Mouse (Mus musculus): ENCODE measurements around the gene Efna5.

Gene Efna5

GRCm38 (mm10) chr17:62649293-62649950 is 231.7 kb downstream of the Efna5 start:
- DNase-seq: no peak

GRCm38 (mm10) chr17:62646836-62647235 is 234.3 kb downstream of the Efna5 start:
- DNase-seq: no peak

GRCm38 (mm10) chr17:62642447-62643145 is 238.5 kb downstream of the Efna5 start:
- DNase-seq: no peak

- DNase-seq: no peak
Measured at GRCm38 (mm10) chr17:62640654-62641053, 240.5 kb downstream of the Efna5 start.

- no peak for DNase-seq
Measured at GRCm38 (mm10) chr17:62636896-62637295, 244.2 kb downstream of the Efna5 start.

- no peak for DNase-seq
Measured at GRCm38 (mm10) chr17:62634937-62635336, 246.2 kb downstream of the Efna5 start.

- DNase-seq: peak; percentile 77
Measured at GRCm38 (mm10) chr17:62628474-62628873, 252.6 kb downstream of the Efna5 start.

- DNase-seq: no peak
Measured at GRCm38 (mm10) chr17:62627508-62627907, 253.6 kb downstream of the Efna5 start.

GRCm38 (mm10) chr17:62625646-62626020 is 255.5 kb downstream of the Efna5 start:
- peak; percentile 76 for DNase-seq

GRCm38 (mm10) chr17:62624804-62625645 is 256.1 kb downstream of the Efna5 start:
- no peak for DNase-seq

GRCm38 (mm10) chr17:62623224-62623623 is 257.9 kb downstream of the Efna5 start:
- no peak for DNase-seq

GRCm38 (mm10) chr17:62622481-62622880 is 258.6 kb downstream of the Efna5 start:
- no peak for DNase-seq

- DNase-seq: peak; percentile 61
Measured at GRCm38 (mm10) chr17:62615159-62615558, 266.0 kb downstream of the Efna5 start.

GRCm38 (mm10) chr17:62614708-62615107 is 266.4 kb downstream of the Efna5 start:
- DNase-seq: peak; percentile 71

- peak; percentile 81 for DNase-seq
Measured at GRCm38 (mm10) chr17:62614237-62614636, 266.9 kb downstream of the Efna5 start.

GRCm38 (mm10) chr17:62613232-62613631 is 267.9 kb downstream of the Efna5 start:
- DNase-seq: no peak

- peak; percentile 83 for DNase-seq
Measured at GRCm38 (mm10) chr17:62608145-62608544, 273.0 kb downstream of the Efna5 start.

- peak; percentile 80 for DNase-seq
Measured at GRCm38 (mm10) chr17:62607304-62607914, 273.7 kb downstream of the Efna5 start.

- DNase-seq: no peak
Measured at GRCm38 (mm10) chr17:62606681-62607080, 274.4 kb downstream of the Efna5 start.

- no peak for DNase-seq
Measured at GRCm38 (mm10) chr17:62604309-62604708, 276.8 kb downstream of the Efna5 start.

GRCm38 (mm10) chr17:62603604-62604003 is 277.5 kb downstream of the Efna5 start:
- no peak for DNase-seq

GRCm38 (mm10) chr17:62598716-62599490 is 282.2 kb downstream of the Efna5 start:
- DNase-seq: no peak
